Mouse (Mus musculus) ES-E14 (cell line): ENCODE measurements at regions not wholly inside any gene's neighbourhood (a gene's known extent, or its start where the extent isn't known, plus 50 kb on each side); places are given as distances from the start of the nearest gene placed in this dataset.

Experiments
- CHD2 ChIP-seq: IDR thresholded peaks from 2 replicates; pipeline ENCODE4 v1.6.1; 2014; ENCODE audit warnings: mild to moderate bottlenecking, low read depth, low read length, inconsistent platforms
- ZC3H11A ChIP-seq: IDR thresholded peaks from 2 replicates; pipeline ENCODE4 v1.6.1; 2012; ENCODE audit warnings: low read depth, mild to moderate bottlenecking, inconsistent platforms, low read length, borderline replicate concordance
- ZNF384 ChIP-seq: IDR thresholded peaks from 2 replicates; pipeline ENCODE4 v1.6.1; 2012; ENCODE audit warnings: low read depth, low read length, inconsistent platforms

GRCm38 (mm10) chr16:76076231-76076630 lies 54.1 kb upstream of the Samsn1 start:
- TF ChIP-seq CHD2 = no peak
- no peak for TF ChIP-seq ZC3H11A
- no peak for TF ChIP-seq ZNF384
